Mouse (Mus musculus) kidney, postnatal 14 days (tissue): ENCODE measurements at regions not wholly inside any gene's neighbourhood (a gene's known extent, or its start where the extent isn't known, plus 50 kb on each side); places are given as distances from the start of the nearest gene placed in this dataset.
"Not testable (repeated sequence)": the region's sequence is repeated elsewhere in the genome, so short reads cannot be mapped to it uniquely, and the experiment has no call there.

Source experiments
- DNase-seq: peaks from one replicate; pipeline ENCODE4 v3.0.0; 2022; ENCODE audit warnings: mixed read lengths

DNA sequence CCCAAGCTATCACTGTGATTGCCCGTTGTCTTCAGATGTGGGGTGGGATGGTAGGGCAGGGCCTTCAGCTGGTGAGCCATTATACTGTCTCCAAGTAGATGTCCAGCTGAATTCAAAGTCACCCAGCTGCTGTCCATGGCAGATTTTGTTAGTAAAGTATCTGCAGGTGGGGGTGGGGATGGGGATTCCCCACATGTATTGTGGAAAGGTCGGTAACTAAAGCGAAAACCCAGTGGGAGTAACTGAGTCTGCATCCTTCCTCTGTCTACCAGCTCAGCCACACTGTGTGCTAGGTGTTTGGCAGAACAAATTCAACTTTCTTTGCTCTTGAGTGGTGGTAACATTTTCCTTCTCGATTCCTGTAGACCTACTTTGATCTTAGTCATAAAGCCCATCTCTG, 163.2 kb upstream of the 1700056E22Rik start:
- DNase-seq, result no peak

DNA sequence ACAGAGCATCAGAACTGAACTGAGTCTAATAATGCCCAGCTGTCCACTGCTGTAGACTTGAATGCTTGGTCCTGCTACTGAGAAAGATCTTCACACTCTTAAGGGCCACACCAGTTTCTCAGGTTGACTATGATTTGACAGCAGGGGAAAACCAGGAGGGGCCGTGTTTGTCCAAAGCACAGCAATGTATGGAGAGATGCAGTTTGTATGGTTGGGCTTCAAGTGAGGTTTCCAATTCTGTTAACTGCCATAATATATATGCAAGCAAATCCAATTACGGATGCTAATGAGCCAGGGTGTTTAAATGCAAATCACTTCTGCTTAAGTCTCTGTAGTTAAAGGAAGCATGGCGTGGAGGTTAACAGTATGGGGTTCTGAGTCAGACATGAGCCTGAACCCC, 157.2 kb upstream of the 1700056E22Rik start:
- DNase-seq, result no peak

DNA sequence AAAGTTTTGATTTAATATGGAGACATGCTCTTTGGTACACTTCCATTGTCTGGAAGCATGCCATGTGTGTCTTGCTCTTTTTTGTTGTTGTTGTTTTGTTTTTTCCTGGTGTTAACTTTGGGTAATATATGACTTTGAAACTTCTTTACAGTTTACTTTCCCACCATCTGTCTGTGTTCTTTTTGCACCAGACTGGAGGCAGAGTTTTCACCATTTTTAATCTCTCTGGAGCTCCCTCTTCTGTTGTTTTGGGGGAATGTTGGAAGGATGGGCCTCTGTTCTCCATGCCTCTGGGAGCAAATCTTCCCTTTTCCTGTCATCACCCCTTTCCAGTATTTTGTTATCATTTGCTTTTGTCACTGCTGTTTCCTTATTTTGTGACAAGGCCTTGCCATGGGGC, 153.5 kb upstream of the 1700056E22Rik start:
- peak; percentile 1 for DNase-seq

DNA sequence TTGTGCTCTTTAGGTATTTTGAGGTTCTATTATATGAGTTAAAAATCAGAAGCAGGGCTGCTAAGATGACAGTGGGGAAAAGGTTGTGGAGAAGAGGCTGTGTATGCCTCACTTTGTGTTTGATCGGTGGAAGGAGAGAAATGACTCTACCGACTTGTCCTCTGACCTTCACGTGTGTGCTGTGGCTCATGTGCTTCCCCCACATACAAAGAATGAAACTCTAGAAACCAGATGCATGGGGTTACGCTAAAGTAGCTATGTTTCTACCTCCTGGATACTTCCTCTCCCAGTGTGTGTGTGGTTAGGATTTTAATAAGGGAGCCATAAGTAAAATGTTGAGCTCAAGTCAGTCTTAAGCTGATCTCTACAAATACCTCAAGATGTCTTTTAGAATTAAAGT, 148.1 kb upstream of the 1700056E22Rik start:
- no peak for DNase-seq

DNA sequence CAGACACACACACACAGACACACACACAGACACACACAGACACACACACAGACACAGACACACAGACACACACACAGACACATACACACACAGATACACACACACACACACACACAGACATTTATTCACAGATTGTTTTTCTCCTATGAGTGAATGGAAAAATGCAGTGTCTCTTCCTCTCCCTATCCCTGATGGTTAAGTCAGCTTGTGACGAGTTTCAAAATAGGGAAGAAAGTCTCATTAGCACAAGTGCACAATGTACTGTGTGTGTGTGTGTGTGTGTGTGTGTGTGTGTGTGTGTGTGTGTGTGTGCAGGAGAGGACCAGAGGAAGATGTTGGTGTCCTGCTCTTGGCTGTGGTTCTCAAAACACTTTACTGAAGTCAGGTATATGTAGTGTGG, 140.3 kb upstream of the 1700056E22Rik start:
- not testable (repeated sequence) for DNase-seq

DNA sequence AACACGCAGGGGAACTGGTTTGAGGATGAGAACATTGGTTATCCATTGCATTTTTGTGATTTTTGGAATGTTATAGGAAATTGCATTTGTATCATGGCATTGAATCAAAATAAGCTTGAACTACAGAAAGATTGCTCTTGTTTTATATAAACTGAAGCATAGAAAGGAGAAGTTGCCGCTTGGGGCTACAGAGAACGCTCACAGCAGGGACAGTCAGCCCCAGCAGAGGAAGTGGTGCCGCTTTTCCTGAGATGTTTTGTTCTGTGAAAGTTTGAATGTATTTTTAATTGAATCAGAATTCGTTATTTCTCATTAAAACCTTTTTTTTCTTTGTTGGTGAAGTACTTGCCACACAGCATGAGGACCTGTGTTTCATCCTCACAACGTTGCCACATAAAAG, 139.6 kb upstream of the 1700056E22Rik start:
- DNase-seq, result no peak

DNA sequence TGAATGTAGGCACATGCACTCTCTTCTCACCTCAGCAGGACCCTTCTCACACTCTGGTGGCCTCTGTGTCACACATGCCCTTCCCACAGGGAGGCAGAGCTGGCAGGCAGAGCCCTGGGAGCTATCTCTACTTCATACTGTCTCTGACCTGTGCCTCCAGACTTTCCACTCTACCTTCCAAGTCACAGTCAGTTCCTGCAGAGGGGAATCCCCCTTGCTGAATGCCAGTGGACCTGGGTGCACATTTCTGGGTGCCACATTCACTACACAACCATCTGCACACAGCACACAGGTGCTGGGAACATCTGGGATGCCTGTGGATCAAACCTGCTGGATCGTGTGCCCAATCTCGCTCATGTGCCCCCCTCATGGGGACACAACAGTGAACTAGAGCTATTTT, 138.9 kb upstream of the 1700056E22Rik start:
- no peak for DNase-seq

DNA sequence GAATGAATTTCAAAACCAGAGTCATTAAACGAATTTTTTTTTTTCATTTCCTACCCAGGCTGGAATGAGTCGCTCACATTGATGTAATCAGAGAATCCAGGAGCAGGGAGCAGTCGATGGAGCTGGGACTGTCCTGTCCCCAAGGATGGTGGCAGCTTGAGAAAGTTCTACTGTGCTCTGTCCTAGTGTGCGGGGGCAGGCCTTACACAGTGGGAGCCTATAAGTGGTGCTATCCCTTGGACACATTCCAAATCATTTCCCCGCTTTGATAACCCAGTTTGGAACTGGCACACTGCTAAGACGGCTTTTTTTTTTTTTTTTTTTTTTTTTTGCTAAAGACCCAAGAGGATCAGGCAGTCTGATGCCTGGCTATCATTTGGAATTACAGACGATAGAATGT, 137.5 kb upstream of the 1700056E22Rik start:
- DNase-seq, result no peak

DNA sequence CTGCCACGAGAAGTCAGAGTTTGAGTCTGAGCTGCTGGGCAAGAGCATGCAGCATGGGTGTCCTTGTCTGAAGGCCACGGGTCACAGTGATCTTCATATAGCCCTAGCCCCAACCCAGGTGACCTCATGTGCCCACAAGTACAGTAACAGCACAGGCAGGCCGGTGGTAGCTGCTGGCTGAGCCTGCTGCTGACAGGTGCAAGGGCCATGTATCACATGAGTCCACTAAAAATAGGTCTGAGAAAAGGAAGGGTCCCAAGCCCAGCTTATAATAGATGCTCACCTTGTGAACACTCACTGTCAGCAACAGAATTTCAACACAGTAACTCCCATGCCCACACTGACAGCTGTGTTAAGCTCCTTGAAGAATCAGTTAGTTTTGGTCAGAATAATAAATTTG, 136.8 kb upstream of the 1700056E22Rik start:
- DNase-seq, result no peak

DNA sequence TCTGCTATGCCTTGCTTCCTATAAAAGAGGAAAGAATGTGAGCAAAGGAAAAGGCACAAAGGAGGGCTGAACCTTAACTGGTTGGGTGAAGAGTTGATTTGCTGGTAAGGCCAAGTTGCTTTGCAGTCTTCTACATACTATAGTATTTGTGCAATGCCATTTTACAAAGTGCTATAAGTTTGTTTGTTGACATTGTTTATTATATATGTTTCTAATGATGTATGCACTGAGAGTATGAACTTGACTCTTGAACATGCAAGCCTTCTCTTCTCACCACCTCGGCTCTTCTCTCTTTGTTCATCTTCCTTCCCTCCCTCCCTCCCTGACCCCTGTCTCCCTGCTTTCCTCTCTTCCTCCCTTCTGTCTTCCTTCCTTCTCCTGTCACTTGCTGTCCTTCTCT, 135.9 kb upstream of the 1700056E22Rik start:
- no peak for DNase-seq

DNA sequence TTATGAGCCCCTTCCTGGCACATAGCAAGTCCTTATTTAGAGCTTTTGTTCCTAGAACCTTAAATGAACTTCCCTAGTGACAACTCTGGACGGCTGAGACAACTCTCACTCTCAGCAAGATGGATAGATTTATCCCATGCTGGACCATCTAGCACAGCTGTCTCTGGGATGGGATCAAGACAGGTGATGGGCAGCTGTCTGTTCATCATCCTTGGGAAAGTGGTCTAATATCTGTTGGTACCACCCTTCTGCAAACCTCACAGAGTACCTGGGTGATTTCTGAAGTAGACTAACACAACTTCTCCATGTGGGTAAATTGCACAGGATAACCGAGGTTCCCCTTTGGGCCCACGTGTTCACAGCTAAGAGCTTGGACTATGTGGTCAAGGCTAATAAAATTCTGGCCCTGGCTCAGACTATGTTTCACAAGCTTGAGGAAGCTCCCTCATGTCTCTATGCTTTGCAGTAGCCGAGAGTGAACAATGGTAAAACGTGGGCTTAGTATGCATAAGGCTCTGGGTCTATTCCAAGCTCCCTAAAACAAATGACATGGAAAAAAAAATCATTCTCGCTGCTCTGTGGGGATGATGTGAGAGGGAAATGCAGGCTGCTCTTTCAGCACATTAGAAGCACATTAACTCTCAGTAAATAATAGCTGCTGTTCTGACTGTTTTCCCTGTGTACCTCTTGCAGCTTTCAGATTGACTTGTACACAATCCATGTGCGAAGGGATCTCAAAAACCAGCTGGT, 135.1 kb upstream of the 1700056E22Rik start:
- no peak for DNase-seq

DNA sequence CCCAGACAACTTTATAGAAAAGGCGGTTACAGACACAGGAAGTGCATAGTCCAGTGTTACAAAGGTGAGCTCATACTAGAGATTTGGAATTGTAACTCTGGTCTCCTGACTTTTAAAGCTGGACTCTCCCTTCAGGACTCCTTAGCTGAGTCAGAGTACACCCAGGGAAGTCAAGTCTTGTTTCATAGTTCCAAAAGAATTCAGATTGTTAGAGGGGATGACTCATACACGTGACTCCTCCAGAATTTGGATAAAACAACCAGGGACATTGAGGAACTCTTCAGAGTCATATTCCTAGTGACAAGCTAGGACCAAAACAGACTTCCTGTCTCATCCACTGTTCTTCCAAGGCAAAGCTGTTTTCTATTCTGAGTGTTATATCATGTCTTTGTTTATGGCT, 132.8 kb upstream of the 1700056E22Rik start:
- DNase-seq, result no peak

DNA sequence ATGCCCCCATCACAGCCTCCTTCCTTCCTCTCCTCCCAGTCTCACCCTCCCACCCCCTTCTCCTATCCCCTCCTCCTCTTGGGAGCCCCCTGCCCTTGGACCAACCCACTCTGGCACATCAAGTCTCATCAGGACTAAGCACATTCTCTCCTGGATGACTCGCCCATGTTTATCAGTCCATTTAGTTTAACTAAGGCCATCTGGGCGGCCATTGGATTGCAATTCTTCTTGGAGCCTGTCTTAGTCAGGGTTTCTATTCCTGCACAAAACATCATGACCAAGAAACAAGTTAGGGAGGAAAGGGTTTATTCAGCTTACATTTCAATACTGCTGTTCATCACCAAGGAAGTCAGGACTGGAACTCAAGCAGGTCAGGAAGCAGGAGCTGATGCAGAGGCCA, 128.4 kb upstream of the 1700056E22Rik start:
- not testable (repeated sequence) for DNase-seq

DNA sequence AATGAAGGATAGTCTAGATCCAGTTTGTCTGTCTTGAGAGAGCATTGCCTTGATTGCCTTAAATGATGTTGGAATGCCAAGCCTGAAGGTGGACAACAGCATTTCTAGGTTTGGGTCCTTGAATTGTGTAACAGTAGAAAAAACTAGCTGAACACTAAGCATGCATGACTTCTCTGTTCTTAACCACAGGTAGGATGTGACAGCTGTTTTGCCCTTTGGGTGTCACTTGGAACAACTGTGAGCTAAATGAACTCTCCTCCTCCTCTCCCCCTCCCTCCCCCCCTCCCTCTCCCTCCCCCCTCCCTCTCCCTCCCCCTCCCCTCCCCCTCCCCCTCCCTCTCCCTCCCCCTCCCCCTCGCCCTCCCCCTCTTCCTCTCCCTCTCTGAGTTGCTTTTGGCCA, 113.6 kb upstream of the 1700056E22Rik start:
- DNase-seq, result no peak

DNA sequence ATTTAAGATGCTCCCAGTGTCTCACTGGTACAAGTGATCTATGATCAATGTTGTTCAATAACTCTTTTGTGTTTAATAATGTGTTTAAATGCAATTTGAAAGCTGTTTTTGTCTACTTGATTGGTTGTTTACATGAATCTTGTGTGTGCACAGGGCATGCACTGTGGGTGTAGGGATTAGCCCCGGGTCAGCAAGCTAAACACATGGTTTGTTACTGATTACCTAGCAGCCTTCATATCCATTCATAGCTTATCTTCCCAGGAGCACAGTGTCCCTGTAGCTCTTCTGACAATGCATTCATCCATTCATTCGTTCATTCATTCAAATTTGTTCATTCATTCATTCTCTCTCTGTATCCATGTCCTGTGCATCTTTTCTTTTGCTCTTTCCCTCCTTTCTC, 108.9 kb upstream of the 1700056E22Rik start:
- DNase-seq, result peak; percentile 16

DNA sequence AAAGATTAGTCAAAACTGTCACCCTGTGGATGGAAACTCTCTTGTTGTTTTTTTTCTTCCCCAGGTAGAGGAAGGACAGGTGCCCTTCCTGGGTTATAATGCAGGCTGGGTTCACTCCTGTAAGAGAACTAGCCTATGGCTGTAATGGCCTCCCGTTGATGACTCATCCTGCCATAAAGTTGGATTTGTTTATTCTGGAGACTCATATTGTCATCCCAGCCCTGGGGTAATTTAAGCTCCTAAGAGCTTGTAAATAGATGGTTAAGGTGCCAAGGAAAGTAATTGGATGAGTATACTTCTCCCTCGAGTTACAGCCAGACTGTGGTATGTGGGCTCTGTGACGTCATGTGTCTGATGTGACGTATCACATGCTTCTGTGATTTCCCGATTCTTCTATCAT, 106.4 kb upstream of the 1700056E22Rik start:
- DNase-seq, result no peak

DNA sequence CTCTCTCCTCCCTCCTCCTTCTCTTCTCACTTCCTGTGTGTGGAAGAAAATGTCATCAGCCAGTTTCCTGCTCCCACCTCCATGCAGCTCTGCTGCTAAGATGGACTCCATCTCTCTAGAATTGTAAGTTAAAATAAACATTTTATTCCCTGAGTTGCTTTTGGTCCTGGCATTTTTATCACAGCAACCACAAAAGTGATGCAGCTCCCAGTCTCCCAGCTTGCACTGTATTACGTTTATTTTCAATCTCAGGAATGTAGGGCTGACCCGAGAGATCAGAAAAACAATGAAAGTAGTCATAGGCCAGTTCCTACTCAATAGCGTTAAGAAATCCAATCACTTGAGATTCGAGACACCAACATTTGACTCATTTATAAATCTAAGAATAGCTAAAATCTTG, 106.0 kb upstream of the 1700056E22Rik start:
- DNase-seq, result no peak

DNA sequence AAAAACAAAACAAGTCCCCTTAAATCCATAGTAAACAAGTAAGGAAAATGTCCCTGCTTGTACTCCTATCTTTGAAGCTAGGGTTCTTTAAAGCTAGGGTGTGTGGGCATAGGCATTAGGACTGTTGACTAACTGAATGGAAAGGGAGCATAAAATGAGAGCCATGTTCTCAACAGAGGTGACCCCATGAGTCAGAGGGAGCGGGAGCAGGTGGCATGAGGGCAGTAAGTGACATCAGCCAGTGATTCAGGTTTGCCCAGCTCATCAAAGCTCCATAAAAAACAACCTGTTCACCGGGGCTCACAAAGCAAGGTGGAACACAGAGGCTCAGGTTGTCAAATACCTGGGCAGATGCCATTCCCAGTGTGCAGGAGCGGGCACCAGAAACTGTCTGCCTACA, 104.6 kb upstream of the 1700056E22Rik start:
- no peak for DNase-seq

DNA sequence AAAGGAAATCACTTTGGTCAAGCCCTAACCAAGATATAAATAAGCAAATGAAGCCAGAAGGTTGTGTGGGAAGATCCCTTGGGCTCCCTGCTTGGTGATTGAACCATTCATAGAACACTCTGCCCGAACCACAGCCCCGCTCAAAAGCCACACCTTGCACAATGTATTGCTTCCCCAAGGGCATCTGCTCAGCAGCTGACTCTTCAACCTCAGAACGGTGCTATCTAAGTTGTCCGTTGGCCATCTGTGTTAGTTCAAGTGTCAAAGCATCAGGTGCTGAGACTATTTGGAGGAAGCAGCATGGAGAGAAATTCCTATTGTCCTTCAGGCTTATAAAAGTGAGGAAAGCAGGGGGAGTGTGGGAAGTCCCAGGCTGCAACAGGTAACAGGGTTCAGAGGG, 96.8 kb upstream of the 1700056E22Rik start:
- no peak for DNase-seq

DNA sequence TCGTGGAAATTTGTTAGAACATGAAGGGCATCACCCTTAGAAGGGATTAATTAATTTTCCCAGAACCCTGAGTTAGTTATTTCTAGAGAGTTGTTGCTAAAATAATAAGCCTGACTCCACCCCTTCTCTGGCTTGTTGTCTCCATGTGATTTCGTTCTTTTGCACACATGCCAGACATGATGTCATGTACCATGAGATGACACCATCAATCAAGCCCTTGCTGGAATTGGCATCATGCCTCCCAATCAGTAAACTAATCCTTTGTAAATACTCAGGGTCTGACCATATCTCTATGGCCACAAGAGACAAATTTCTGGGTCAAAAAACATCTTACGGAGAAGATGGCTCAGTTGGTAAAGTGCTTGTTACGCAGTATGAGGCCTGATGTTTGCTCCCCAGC, 93.2 kb upstream of the 1700056E22Rik start:
- DNase-seq, result no peak

DNA sequence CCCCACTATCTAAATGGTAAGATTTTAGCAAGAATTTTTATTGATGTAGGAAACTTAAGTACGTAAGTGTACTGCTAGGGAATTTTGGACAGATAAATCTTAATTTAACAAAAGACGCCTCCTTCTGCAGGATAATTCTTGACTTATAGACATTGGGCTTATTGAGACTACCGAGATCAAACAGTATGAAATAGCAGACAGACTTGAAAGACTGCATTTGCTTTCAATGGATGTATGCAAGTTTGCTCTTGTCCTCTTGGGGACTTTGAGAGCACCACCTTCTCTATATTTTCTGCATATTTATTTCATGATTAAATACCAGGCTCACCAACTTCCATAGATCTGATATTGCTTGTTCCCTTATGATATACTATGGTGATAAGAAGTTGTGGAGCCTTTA, 92.8 kb upstream of the 1700056E22Rik start:
- DNase-seq, result no peak
